Mouse (Mus musculus): ENCODE measurements around the gene Gm17949. TPM values are rescaled to one million over a fixed set of nuclear protein-coding genes. Genes with fewer than 3 reads are reported as not detected.
A peak's percentile ranks its signal among the peaks of the same experiment; 100 is the strongest.

Gene Gm17949
- polyA plus RNA-seq, 1 experiment from 2014 or later: not detected

- Histone ChIP-seq H3K9me3 (ENCODE audit: control insufficient read depth, low read length) (no peaks in the 10 kb centered on the region), H3K4me3 (ENCODE audit: low read depth, low read length) (no peak overlapping the region), H3K36me3 (ENCODE audit: control insufficient read depth, insufficient read depth, low read length) (peaks cover 2% of the 10 kb centered on the region; the same call in 1 of the 2 replicates), H3K27me3 (ENCODE audit: control insufficient read depth, insufficient read depth, low read length) (no peaks in the 10 kb centered on the region; the same call in 1 of the 2 replicates), H3K9ac (ENCODE audit: low read depth, low read length) (no peak overlapping the region), H3K4me1 (replicated peaks; ENCODE audit: control insufficient read depth, insufficient read depth, low read length) (peaks cover 6% of the 10 kb centered on the region; the same call in 1 of the 2 replicates), H3K27ac (ENCODE audit: low read depth, low read length) (no peak overlapping the region), H3K4me2 (replicated peaks; ENCODE audit: low read depth, low read length) (no peak overlapping the region)
- ATAC-seq (ENCODE audit: low FRiP score): no peak
- DNase-seq (ENCODE audit: low spot score): no peak
- WGBS: 90% methylated on average over 7 of the region's 7 CpGs
These were observed 22.8 kb upstream of the Gm17949 start for GRCm38 (mm10) chr17:56988441-56988840.

GRCm38 (mm10) chr17:56988921-56989430, 22.3 kb upstream of the Gm17949 start:
- no peak for DNase-seq (ENCODE audit: low spot score)
- Histone ChIP-seq H3K4me3 (ENCODE audit: low read depth, low read length) (peak overlapping the region; percentile 67; the same call in 1 of the 2 replicates), H3K4me2 (replicated peaks; ENCODE audit: low read depth, low read length) (peak overlapping the region; percentile 57), H3K27me3 (ENCODE audit: control insufficient read depth, insufficient read depth, low read length) (no peaks in the 10 kb centered on the region; the same call in 1 of the 2 replicates), H3K36me3 (ENCODE audit: control insufficient read depth, insufficient read depth, low read length) (peaks cover 6% of the 10 kb centered on the region; the same call in 1 of the 2 replicates), H3K27ac (ENCODE audit: low read depth, low read length) (no peak overlapping the region), H3K9ac (ENCODE audit: low read depth, low read length) (peak overlapping the region; percentile 3; the same call in 1 of the 2 replicates), H3K4me1 (replicated peaks; ENCODE audit: control insufficient read depth, insufficient read depth, low read length) (peaks cover 6% of the 10 kb centered on the region; the same call in 1 of the 2 replicates), H3K9me3 (ENCODE audit: control insufficient read depth, low read length) (no peaks in the 10 kb centered on the region)
- no peak for ATAC-seq (ENCODE audit: low FRiP score)
- WGBS: 79% methylated on average over 7 of the region's 7 CpGs

GRCm38 (mm10) chr17:56989467-56990114, 21.7 kb upstream of the Gm17949 start:
- 4% methylated on average over 25 of the region's 25 CpGs for WGBS
- H3K4me1 ChIP-seq (replicated peaks; ENCODE audit: control insufficient read depth, insufficient read depth, low read length): peaks cover 6% of the 10 kb centered on the region; the same call in 1 of the 2 replicates
- peak overlapping the region; percentile 59; the same call in 1 of the 2 replicates for H3K27ac ChIP-seq (ENCODE audit: low read depth, low read length)
- ATAC-seq (ENCODE audit: low FRiP score): peak; percentile 95
- DNase-seq (ENCODE audit: low spot score): peak; percentile 87
- H3K27me3 ChIP-seq (ENCODE audit: control insufficient read depth, insufficient read depth, low read length): no peaks in the 10 kb centered on the region; the same call in 1 of the 2 replicates
- H3K9me3 ChIP-seq (ENCODE audit: control insufficient read depth, low read length): no peaks in the 10 kb centered on the region
- H3K4me2 ChIP-seq (replicated peaks; ENCODE audit: low read depth, low read length): peak overlapping the region; percentile 57
- H3K36me3 ChIP-seq (ENCODE audit: control insufficient read depth, insufficient read depth, low read length): peaks cover 6% of the 10 kb centered on the region; the same call in 1 of the 2 replicates
- peak overlapping the region; percentile 67 for H3K4me3 ChIP-seq (ENCODE audit: low read depth, low read length)
- H3K9ac ChIP-seq (ENCODE audit: low read depth, low read length): peak overlapping the region; percentile 70

GRCm38 (mm10) chr17:56990115-56990746, 21.0 kb upstream of the Gm17949 start, which contains the start of gene Clpp:
Clpp (plus strand) TSS chr17:56990305.
- Histone ChIP-seq H3K4me3 (ENCODE audit: low read depth, low read length) (peak within 1 kb of the TSS; percentile 67), H3K36me3 (ENCODE audit: control insufficient read depth, insufficient read depth, low read length) (peaks cover 8% of the 10 kb centered on the region; the same call in 1 of the 2 replicates), H3K4me1 (replicated peaks; ENCODE audit: control insufficient read depth, insufficient read depth, low read length) (peaks cover 6% of the 10 kb centered on the region; the same call in 1 of the 2 replicates), H3K9me3 (ENCODE audit: control insufficient read depth, low read length) (no peaks in the 10 kb centered on the region), H3K27ac (ENCODE audit: low read depth, low read length) (peak within 1 kb of the TSS; percentile 59; the same call in 1 of the 2 replicates), H3K4me2 (replicated peaks; ENCODE audit: low read depth, low read length) (peak within 1 kb of the TSS; percentile 57), H3K9ac (ENCODE audit: low read depth, low read length) (peak within 1 kb of the TSS; percentile 70), H3K27me3 (ENCODE audit: control insufficient read depth, insufficient read depth, low read length) (no peaks in the 10 kb centered on the region; the same call in 1 of the 2 replicates)
- WGBS: under 1% methylated on average over 52 of the region's 52 CpGs
- peak; percentile 95 for DNase-seq (ENCODE audit: low spot score)
- ATAC-seq (ENCODE audit: low FRiP score): peak; percentile 96

GRCm38 (mm10) chr17:56990966-56991365, 20.3 kb upstream of the Gm17949 start:
- Histone ChIP-seq H3K4me2 (replicated peaks; ENCODE audit: low read depth, low read length) (peak overlapping the region; percentile 57), H3K36me3 (ENCODE audit: control insufficient read depth, insufficient read depth, low read length) (peaks cover 8% of the 10 kb centered on the region; the same call in 1 of the 2 replicates), H3K9ac (ENCODE audit: low read depth, low read length) (peak overlapping the region; percentile 61), H3K9me3 (ENCODE audit: control insufficient read depth, low read length) (no peaks in the 10 kb centered on the region), H3K4me1 (replicated peaks; ENCODE audit: control insufficient read depth, insufficient read depth, low read length) (peaks cover 6% of the 10 kb centered on the region; the same call in 1 of the 2 replicates), H3K4me3 (ENCODE audit: low read depth, low read length) (peak overlapping the region; percentile 67), H3K27me3 (ENCODE audit: control insufficient read depth, insufficient read depth, low read length) (no peaks in the 10 kb centered on the region; the same call in 1 of the 2 replicates), H3K27ac (ENCODE audit: low read depth, low read length) (no peak overlapping the region)
- ATAC-seq (ENCODE audit: low FRiP score): no peak
- 81% methylated on average over 2 of the region's 2 CpGs for WGBS
- DNase-seq (ENCODE audit: low spot score): peak; percentile 11

GRCm38 (mm10) chr17:56995046-56995445, 16.2 kb upstream of the Gm17949 start:
- Histone ChIP-seq H3K4me2 (replicated peaks; ENCODE audit: low read depth, low read length) (no peak overlapping the region), H3K27me3 (ENCODE audit: control insufficient read depth, insufficient read depth, low read length) (no peaks in the 10 kb centered on the region; the same call in 1 of the 2 replicates), H3K4me1 (replicated peaks; ENCODE audit: control insufficient read depth, insufficient read depth, low read length) (peaks cover 11% of the 10 kb centered on the region; the same call in 1 of the 2 replicates), H3K9me3 (ENCODE audit: control insufficient read depth, low read length) (no peaks in the 10 kb centered on the region), H3K36me3 (ENCODE audit: control insufficient read depth, insufficient read depth, low read length) (peaks cover 13% of the 10 kb centered on the region; the same call in 1 of the 2 replicates), H3K4me3 (ENCODE audit: low read depth, low read length) (no peak overlapping the region), H3K9ac (ENCODE audit: low read depth, low read length) (no peak overlapping the region), H3K27ac (ENCODE audit: low read depth, low read length) (no peak overlapping the region)
- no peak for ATAC-seq (ENCODE audit: low FRiP score)
- DNase-seq (ENCODE audit: low spot score): no peak
- WGBS: 94% methylated on average over 8 of the region's 8 CpGs

- DNase-seq (ENCODE audit: low spot score): no peak
- H3K36me3 ChIP-seq (ENCODE audit: control insufficient read depth, insufficient read depth, low read length): peaks cover 13% of the 10 kb centered on the region; the same call in 1 of the 2 replicates
- no peaks in the 10 kb centered on the region for H3K27me3 ChIP-seq (ENCODE audit: control insufficient read depth, insufficient read depth, low read length)
- H3K9me3 ChIP-seq (ENCODE audit: control insufficient read depth, low read length): no peaks in the 10 kb centered on the region
- H3K9ac ChIP-seq (ENCODE audit: low read depth, low read length): no peak overlapping the region
- WGBS: 77% methylated on average over 2 of the region's 2 CpGs
- ATAC-seq (ENCODE audit: low FRiP score): no peak; the same call in 1 of the 2 replicates
- no peak overlapping the region for H3K4me3 ChIP-seq (ENCODE audit: low read depth, low read length)
- H3K4me1 ChIP-seq (replicated peaks; ENCODE audit: control insufficient read depth, insufficient read depth, low read length): peaks cover 5% of the 10 kb centered on the region; the same call in 1 of the 2 replicates
- no peak overlapping the region; the same call in 1 of the 2 replicates for H3K4me2 ChIP-seq (replicated peaks; ENCODE audit: low read depth, low read length)
- H3K27ac ChIP-seq (ENCODE audit: low read depth, low read length): no peak overlapping the region
These were observed 14.8 kb upstream of the Gm17949 start for GRCm38 (mm10) chr17:56996506-56996905.

- Histone ChIP-seq H3K4me1 (replicated peaks; ENCODE audit: control insufficient read depth, insufficient read depth, low read length) (peaks cover 5% of the 10 kb centered on the region; the same call in 1 of the 2 replicates), H3K4me2 (replicated peaks; ENCODE audit: low read depth, low read length) (peak within 1 kb of the TSS; percentile 55), H3K9me3 (ENCODE audit: control insufficient read depth, low read length) (no peaks in the 10 kb centered on the region), H3K27me3 (ENCODE audit: control insufficient read depth, insufficient read depth, low read length) (no peaks in the 10 kb centered on the region), H3K4me3 (ENCODE audit: low read depth, low read length) (peak within 1 kb of the TSS; percentile 52), H3K27ac (ENCODE audit: low read depth, low read length) (no peak within 1 kb of the TSS), H3K9ac (ENCODE audit: low read depth, low read length) (peak within 1 kb of the TSS; percentile 42), H3K36me3 (ENCODE audit: control insufficient read depth, insufficient read depth, low read length) (peaks cover 13% of the 10 kb centered on the region; the same call in 1 of the 2 replicates)
- peak; percentile 93 for DNase-seq (ENCODE audit: low spot score)
- ATAC-seq (ENCODE audit: low FRiP score): peak; percentile 99
- WGBS: 1% methylated on average over 38 of the region's 38 CpGs
These were observed 14.1 kb upstream of the Gm17949 start, which contains the start of gene Alkbh7 for GRCm38 (mm10) chr17:56997029-56997667. Alkbh7 (plus strand) TSS chr17:56997339.

Measured in hindbrain, embryonic 11.5 days (tissue).